Mouse (Mus musculus) midbrain, embryonic 15.5 days (tissue): ENCODE measurements around the gene Gm20422. TPM values are rescaled to one million over a fixed set of nuclear protein-coding genes. Genes with fewer than 3 reads are reported as not detected.

Source experiments
- ATAC-seq: fragments of 200-750 bp; cut with Nextera tagmentation; replicated peaks from 2 replicates; pipeline ENCODE4 v1.8.0; 2017; ENCODE audit warnings: moderate TSS enrichment
- H3K27ac ChIP-seq: fragments of 300-500 bp; sonication (generic); 2 replicates; pipeline ENCODE4 v1.5.1; 2015; ENCODE audit warnings: mild to moderate bottlenecking, inconsistent platforms
- H3K27me3 ChIP-seq: fragments of 300-500 bp; sonication (generic); replicated peaks from 2 replicates; pipeline ENCODE4 v1.6.1; 2015; ENCODE audit warnings: inconsistent platforms
- H3K36me3 ChIP-seq: fragments of 300-500 bp; sonication (generic); replicated peaks from 2 replicates; pipeline ENCODE4 v1.6.1; 2015; ENCODE audit warnings: inconsistent platforms
- H3K4me1 ChIP-seq: fragments of 300-500 bp; sonication (generic); 2 replicates; pipeline ENCODE4 v1.6.1; 2015; ENCODE audit warnings: inconsistent platforms
- H3K4me2 ChIP-seq: fragments of 300-500 bp; sonication (generic); 2 replicates; pipeline ENCODE4 v1.6.1; 2015; ENCODE audit warnings: inconsistent platforms, mild to moderate bottlenecking, moderate library complexity
- H3K4me3 ChIP-seq: fragments of 300-500 bp; sonication (generic); 2 replicates; pipeline ENCODE4 v1.5.1; 2015; ENCODE audit warnings: mild to moderate bottlenecking, inconsistent platforms
- H3K9ac ChIP-seq: fragments of 300-500 bp; sonication (generic); 2 replicates; pipeline ENCODE4 v1.6.1; 2015; ENCODE audit warnings: mild to moderate bottlenecking, inconsistent platforms
- H3K9me3 ChIP-seq: fragments of 300-500 bp; sonication (generic); 2 replicates; pipeline ENCODE4 v1.6.1; 2016; ENCODE audit warnings: inconsistent platforms
- WGBS: fragments of 180-500 bp; shearing (Covaris S2); methylation state at CpG from one replicate; pipeline ENCODE4 v1.1.7; 2015; ENCODE audit warnings: mixed read lengths; 5-methylcytosine and 5-hydroxymethylcytosine counted together
- polyA plus RNA-seq: library from polyadenylated mRNA; unstranded; fragments of >200 nt; fragmentation: Nextera tagmentation; extraction: Ambion mirVana; gene quantifications from 2 replicates; pipeline ENCODE4 v1.2.1, GENCODE M21; 2015

Gene Gm20422
- 0.23 TPM in 1 of 2 replicates, not detected in the other for polyA plus RNA-seq

DNA sequence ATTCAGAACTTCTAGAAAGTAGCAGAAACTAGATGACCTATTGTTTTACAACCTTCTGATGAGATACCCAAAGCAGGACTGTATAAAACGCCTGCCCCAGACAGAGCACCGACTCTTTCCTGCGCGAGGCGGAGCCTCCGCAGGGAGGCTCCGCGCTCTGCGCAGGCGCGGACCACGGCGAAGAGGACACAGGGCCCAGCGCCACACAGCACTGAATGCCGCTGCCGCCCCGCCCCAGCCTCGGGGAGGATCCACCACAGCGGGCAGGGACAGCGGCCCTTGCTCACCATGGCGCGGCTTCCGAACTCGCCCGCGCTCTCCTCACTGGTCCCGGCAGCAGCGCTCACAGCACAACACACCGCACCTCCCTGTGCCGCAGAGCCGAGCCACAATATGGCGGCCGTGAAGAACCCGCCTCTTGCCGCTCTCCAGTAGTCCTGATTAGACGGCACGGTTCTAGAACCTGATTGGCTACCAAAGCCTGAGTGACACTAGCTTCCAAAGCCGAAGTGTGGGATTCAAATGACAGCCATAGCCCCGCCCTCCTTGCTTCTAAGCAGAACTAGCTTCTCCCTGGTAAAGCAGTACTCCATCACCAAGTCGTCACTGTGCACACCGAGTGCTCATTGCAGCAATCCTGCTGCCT lies at the start of gene Gm20422:
Gene Gm20422 (minus strand): TSS at position 384 of the 646 bp plus-strand sequence.
- Histone ChIP-seq H3K4me2 (peak within 1 kb of the TSS; percentile 62), H3K27ac (peak within 1 kb of the TSS; percentile 100), H3K9ac (peak within 1 kb of the TSS; percentile 99), H3K9me3 (no peaks in the 10 kb centered on the region), H3K4me1 (peaks cover 30% of the 10 kb centered on the region), H3K27me3 (no peaks in the 10 kb centered on the region), H3K4me3 (peak within 1 kb of the TSS; percentile 91), H3K36me3 (no peaks in the 10 kb centered on the region)
- ATAC-seq: peak; percentile 99
- under 1% methylated on average over 40 of the region's 41 CpGs for WGBS

DNA sequence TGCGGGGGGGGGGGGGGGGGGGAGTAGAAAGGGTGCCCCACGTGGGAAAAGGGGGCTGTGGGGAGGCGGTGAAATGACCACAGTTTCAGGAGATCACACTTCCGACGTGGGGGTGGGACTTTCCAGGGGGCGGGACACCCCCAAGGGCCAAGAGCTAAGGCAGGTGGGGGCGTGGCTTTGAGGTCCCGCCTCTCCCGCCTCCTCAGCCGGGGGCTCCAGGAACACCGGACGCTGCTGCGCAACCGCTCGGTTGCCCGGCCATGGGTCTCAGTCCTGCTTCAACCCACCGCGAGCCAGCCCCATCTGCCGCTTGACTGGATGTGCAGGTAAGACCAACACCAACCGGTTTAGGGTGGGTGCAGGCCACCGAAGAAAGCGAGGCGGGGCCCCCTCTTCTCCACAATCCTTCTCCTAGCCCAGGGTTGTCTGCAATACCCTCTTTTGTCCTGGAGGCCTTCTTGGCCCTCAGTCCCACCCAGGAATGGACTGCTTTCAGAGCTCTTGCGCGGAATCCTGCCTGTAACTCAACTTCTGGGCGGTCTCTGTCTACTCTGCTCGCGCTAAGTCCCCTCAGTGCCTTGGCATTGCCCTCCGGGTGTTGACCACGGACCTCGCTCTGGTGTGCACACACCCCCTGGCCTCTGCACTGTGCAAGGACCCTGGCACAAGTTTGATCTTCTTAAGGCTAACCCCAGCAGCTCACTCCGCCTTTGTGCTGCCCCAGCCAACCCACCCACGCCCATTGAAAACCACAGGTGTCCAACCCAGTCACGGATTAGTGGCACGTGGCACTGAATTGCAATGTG lies 47.9 kb upstream of the Gm20422 start, which contains the start of gene Lpar2:
Gene Lpar2 (plus strand): TSS at position 44 of the 806 bp plus-strand sequence.
- under 1% methylated on average over 33 of the region's 35 CpGs for WGBS
- Histone ChIP-seq H3K9ac (peak within 1 kb of the TSS; percentile 77), H3K27ac (peak within 1 kb of the TSS; percentile 75), H3K27me3 (no peaks in the 10 kb centered on the region), H3K36me3 (peaks cover 15% of the 10 kb centered on the region), H3K9me3 (no peaks in the 10 kb centered on the region), H3K4me2 (peak within 1 kb of the TSS; percentile 74), H3K4me3 (peak within 1 kb of the TSS; percentile 76), H3K4me1 (peaks cover 32% of the 10 kb centered on the region)
- peak; percentile 83 for ATAC-seq

DNA sequence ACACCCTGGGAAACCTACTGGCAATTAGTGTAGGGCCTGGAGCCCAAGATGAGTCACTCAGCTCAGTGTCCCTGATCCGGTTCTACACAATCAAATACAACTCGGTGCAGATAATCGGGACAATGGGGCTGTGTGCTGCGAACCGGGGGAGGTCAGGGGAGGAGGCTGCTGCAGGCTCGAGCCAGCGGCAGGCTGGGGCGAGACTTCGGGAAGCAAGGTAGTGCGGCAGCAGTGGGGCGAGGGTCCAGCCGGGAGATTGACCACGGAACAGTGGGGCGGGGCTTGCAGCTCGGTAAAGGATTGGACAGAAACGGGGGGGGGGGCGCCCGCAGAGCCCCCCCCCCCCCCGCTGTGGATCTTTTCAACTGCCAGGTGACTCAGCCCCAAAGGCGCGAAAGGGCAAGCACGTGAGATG lies 47.3 kb upstream of the Gm20422 start:
- Histone ChIP-seq H3K4me1 (peaks cover 32% of the 10 kb centered on the region), H3K9me3 (no peaks in the 10 kb centered on the region), H3K4me2 (peak overlapping the region; percentile 74), H3K9ac (peak overlapping the region; percentile 77), H3K27ac (peak overlapping the region; percentile 75), H3K4me3 (peak overlapping the region; percentile 76), H3K36me3 (peaks cover 21% of the 10 kb centered on the region), H3K27me3 (no peaks in the 10 kb centered on the region)
- peak; percentile 71 for ATAC-seq
- WGBS: 2% methylated on average over 16 of the region's 22 CpGs

DNA sequence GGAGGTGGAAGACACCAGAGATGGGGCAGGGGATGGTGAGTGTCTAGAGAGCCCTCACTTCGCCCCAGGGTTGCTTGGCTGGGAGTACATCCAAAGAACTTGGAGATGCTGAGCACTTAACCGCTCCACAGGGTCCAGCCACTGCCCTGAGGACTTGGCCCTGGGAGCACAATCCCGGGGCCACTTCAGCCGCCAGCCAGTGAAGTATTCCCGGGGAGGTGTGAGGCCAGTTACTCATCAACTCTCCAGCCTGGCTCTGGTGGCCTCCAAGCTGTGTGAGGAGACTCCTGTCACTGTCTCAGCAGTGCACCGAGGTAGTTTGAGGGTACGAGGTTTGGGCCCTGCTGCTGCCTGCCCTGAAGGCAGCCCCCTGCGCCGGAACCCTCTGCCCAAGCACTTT lies 45.8 kb upstream of the Gm20422 start:
- Histone ChIP-seq H3K4me2 (no peak overlapping the region), H3K9me3 (no peaks in the 10 kb centered on the region), H3K4me3 (no peak overlapping the region), H3K36me3 (peaks cover 26% of the 10 kb centered on the region), H3K27me3 (no peaks in the 10 kb centered on the region), H3K9ac (no peak overlapping the region), H3K4me1 (peaks cover 29% of the 10 kb centered on the region), H3K27ac (no peak overlapping the region)
- no peak for ATAC-seq
- 89% methylated on average over 9 of the region's 9 CpGs for WGBS

DNA sequence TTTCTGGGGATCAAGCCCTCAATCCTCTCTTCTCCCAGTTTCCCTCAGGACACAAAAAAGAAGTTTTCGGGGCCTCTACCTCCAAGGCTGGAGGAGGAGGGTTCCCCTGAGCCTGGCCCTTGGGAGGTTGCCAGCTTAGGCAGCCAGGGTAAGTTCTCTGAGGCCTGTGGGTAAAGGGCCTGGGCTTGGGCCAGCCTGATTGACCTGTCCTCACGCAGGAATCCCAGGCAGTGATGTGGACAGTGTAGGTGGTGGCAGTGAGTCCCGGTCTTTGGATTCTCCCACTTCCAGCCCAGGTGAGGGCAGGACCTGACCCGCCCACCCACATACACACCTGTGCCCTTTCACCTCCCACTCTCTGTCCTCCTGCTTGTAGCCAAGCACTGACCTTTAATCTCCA lies 40.7 kb upstream of the Gm20422 start:
- Histone ChIP-seq H3K9ac (no peak overlapping the region), H3K4me2 (no peak overlapping the region), H3K9me3 (no peaks in the 10 kb centered on the region), H3K27me3 (no peaks in the 10 kb centered on the region), H3K27ac (no peak overlapping the region), H3K4me3 (no peak overlapping the region), H3K36me3 (peaks cover 45% of the 10 kb centered on the region), H3K4me1 (0 out of 2 replicates have a peak, but pooled peaks cover under 1% of the 10 kb centered on the region)
- ATAC-seq: no peak
- WGBS: 86% methylated on average over 4 of the region's 4 CpGs

DNA sequence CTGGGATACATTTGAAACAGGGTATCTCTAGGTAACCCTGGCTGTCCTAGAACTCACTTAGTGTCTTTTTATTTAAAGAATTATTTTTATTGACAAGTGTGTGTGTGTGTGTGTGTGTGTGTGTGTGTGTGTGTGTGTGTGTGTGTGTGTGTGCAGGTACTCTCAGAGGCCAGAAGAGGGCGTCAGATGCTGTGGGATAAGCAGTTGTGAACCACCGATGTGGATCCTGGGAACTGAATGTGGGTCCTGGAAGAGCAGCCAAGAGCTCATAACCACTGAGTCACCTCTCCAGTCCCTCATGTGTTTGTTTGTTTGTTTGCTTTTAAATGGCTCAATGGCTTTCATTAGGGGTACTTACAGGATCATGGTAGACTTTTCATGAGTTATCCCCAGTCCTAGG lies 40.2 kb upstream of the Gm20422 start:
- no peak for ATAC-seq
- H3K36me3 ChIP-seq: peaks cover 40% of the 10 kb centered on the region
- H3K4me3 ChIP-seq: no peak overlapping the region
- H3K4me2 ChIP-seq: no peak overlapping the region
- H3K4me1 ChIP-seq: peaks cover 6% of the 10 kb centered on the region
- no peaks in the 10 kb centered on the region for H3K27me3 ChIP-seq
- no peak overlapping the region for H3K9ac ChIP-seq
- no peak overlapping the region for H3K27ac ChIP-seq
- no peaks in the 10 kb centered on the region for H3K9me3 ChIP-seq
- WGBS: 83% methylated on average over 2 of the region's 2 CpGs

DNA sequence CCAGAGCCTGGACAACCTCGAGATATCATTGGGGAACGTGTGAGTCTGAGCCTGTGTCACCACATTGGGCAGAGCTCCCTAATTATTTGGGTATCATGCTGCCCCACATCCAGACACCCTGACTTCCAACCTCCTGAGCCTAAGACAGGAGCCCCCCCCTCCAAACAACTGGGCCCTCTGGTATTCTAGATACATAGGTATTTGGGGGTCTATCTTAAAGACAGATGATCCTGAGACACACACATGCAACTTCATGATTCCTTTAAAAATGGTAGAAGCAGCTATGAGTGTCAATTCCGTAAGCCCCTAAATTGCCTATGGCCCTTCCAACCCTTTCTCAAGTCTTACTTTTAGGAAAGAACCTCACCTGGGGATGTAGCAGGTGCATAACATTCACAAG lies 35.1 kb upstream of the Gm20422 start:
- WGBS: 59% methylated on average over 3 of the region's 3 CpGs
- Histone ChIP-seq H3K27ac (no peak overlapping the region), H3K4me2 (peak overlapping the region; percentile 54), H3K36me3 (peaks cover 52% of the 10 kb centered on the region), H3K4me1 (peaks cover 15% of the 10 kb centered on the region), H3K9me3 (no peaks in the 10 kb centered on the region), H3K27me3 (no peaks in the 10 kb centered on the region), H3K4me3 (peak overlapping the region; percentile 48), H3K9ac (no peak overlapping the region)
- no peak for ATAC-seq

DNA sequence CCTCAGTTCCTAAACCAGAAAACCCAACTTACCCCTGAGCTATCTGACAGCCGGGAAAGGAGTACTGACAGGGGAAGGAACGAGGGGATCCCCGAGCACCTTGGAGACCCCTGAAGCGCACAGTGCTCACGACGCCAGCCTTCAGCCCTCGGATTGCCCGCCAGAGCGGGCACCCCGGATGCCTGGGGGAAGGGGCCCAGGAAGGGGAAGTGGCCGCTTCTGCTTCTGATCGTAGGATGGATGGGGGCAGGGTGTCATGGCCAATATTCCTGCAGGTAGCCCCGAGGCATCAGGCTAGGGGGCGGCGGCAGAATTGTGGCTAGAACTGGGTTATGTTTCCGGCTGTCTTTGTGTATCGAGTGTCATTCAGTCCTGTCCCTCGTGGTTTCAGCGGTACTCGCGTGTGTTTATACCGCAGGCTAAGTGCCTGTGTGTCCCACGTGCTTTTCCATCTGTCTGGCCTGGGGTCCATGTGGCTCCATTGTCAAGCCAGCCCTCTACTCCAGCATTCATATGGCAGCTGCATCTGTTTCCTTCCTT lies 34.2 kb upstream of the Gm20422 start:
- Histone ChIP-seq H3K4me2 (peak overlapping the region; percentile 54), H3K27ac (peak overlapping the region; percentile 39), H3K36me3 (peaks cover 52% of the 10 kb centered on the region), H3K9ac (peak overlapping the region; percentile 55), H3K9me3 (no peaks in the 10 kb centered on the region), H3K4me3 (peak overlapping the region; percentile 48), H3K4me1 (peaks cover 15% of the 10 kb centered on the region), H3K27me3 (no peaks in the 10 kb centered on the region)
- peak; percentile 70 for ATAC-seq
- WGBS: 4% methylated on average over 23 of the region's 23 CpGs

DNA sequence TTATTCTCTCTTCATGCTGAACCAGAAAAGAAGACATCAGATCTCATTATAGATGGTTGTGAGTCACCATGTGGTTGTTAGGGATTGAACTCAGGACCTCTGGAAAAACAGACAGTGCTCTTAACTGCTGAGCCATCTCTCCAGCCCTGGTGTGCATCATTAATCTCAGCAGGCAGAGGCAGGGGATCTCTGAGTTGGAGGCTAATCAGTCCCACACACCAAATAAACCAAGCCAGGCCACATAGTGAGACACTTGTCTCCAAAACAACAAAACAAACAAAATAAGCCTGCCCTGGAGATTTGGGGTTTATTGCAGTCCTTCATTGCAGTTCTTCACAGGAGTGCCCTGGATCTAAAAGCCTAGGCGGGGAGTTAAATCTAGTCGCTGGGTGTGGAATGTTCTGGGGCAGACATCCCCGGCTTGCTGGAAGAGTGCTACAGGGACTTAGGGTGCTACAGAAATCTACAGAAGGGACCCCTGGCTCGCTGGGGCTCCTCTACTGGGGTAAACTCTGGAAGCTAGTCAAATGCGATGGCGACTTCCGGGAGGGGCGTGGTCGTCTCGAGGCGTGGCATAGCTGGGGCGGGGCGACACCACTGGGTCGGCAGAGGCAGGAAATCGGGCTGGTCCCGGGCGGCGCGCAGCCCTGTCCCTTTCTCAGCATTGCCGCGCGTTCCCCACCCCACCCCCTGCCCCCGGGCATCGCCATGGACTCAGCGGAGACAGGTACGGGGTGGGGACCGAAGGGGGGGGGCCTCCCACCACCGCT lies 33.6 kb upstream of the Gm20422 start, which contains the start of gene Gmip:
Gene Gmip (plus strand): TSS at position 586 of the 770 bp plus-strand sequence.
- 8% methylated on average over 25 of the region's 28 CpGs for WGBS
- peaks cover 51% of the 10 kb centered on the region for H3K36me3 ChIP-seq

DNA sequence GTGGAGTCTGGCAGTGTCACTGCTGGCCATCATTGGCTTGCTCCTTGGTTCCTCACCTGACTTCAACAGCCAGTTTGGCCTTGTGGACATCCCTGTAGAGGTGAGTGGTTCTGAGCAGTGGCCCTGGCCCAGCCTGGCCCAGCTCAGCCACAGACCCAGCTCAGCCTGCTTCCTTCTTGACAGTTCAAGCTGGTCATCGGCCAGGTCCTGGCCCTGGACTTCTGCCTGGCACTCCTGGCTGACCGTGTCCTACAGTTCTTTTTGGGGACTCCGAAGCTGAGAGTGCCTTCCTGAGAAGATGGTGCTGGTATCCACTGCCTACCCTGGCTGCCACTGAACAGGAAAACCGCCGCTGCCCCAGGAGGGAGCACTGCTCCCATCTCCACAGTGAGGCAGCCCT lies 32.5 kb upstream of the Gm20422 start:
- Histone ChIP-seq H3K4me3 (no peak overlapping the region), H3K27me3 (no peaks in the 10 kb centered on the region), H3K9ac (no peak overlapping the region), H3K36me3 (peaks cover 59% of the 10 kb centered on the region), H3K27ac (no peak overlapping the region), H3K4me1 (peaks cover 15% of the 10 kb centered on the region), H3K4me2 (no peak overlapping the region), H3K9me3 (no peaks in the 10 kb centered on the region)
- 95% methylated on average over 5 of the region's 5 CpGs for WGBS
- no peak for ATAC-seq

More for the DNA sequence above, 33.6 kb upstream of the Gm20422 start, which contains the start of gene Gmip:
- H3K9me3 ChIP-seq: no peaks in the 10 kb centered on the region
- peak within 1 kb of the TSS; percentile 39 for H3K27ac ChIP-seq
- peak within 1 kb of the TSS; percentile 55 for H3K9ac ChIP-seq
- H3K4me3 ChIP-seq: peak within 1 kb of the TSS; percentile 48
- H3K4me1 ChIP-seq: peaks cover 15% of the 10 kb centered on the region
- no peaks in the 10 kb centered on the region for H3K27me3 ChIP-seq
- H3K4me2 ChIP-seq: peak within 1 kb of the TSS; percentile 54
- ATAC-seq: peak; percentile 75

DNA sequence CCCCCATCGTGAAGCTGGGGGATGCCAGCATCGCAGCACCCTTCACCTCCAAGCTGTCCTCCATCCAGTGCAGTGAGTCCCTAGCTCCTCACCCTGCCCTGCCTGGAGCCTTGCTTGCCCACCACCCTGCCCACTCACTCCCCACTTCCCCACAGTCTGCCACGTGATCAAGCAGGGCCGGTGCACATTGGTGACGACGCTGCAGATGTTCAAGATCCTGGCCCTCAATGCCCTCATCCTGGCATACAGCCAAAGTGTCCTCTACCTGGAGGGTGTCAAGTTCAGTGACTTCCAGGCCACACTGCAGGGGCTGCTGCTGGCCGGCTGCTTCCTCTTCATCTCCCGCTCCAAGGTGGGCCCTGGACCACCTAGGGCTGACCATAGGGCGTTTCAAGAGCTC lies 30.8 kb upstream of the Gm20422 start:
- Histone ChIP-seq H3K27me3 (no peaks in the 10 kb centered on the region), H3K4me3 (no peak overlapping the region), H3K9ac (no peak overlapping the region), H3K36me3 (peaks cover 68% of the 10 kb centered on the region), H3K4me2 (no peak overlapping the region), H3K4me1 (peaks cover 15% of the 10 kb centered on the region), H3K27ac (no peak overlapping the region), H3K9me3 (no peaks in the 10 kb centered on the region)
- 95% methylated on average over 9 of the region's 9 CpGs for WGBS
- no peak for ATAC-seq
